Mouse (Mus musculus) gastrocnemius, postnatal 10 days (tissue): ENCODE measurements around the gene Vamp4. TPM values are rescaled to one million over a fixed set of nuclear protein-coding genes. Genes with fewer than 3 reads are reported as not detected.
"Not testable (repeated sequence)": the region's sequence is repeated elsewhere in the genome, so short reads cannot be mapped to it uniquely, and the experiment has no call there.

Source experiments
- DNase-seq: peaks from one replicate; pipeline ENCODE4 v3.0.0; 2021; ENCODE audit warnings: mixed read lengths
- total RNA-seq, 2 experiments: library from RNA; stranded (reverse); gene quantifications; 2 replicates each; pipeline ENCODE4 v1.2.3; 2021

The Vamp4 gene
- total RNA-seq, 2 experiments from 2014 or later = 18.5 to 22.3 TPM

GRCm38 (mm10) chr1:162588606-162589005 lies 18.3 kb downstream of the Vamp4 start:
- DNase-seq = no peak

GRCm38 (mm10) chr1:162589443-162589842 lies 19.1 kb downstream of the Vamp4 start:
- DNase-seq = no peak

- DNase-seq = no peak
Observed at GRCm38 (mm10) chr1:162590415-162590997, 20.2 kb downstream of the Vamp4 start.

- no peak for DNase-seq
Observed at GRCm38 (mm10) chr1:162597379-162598102, 27.2 kb downstream of the Vamp4 start.

GRCm38 (mm10) chr1:162599617-162600016 lies 29.3 kb downstream of the Vamp4 start:
- no peak for DNase-seq

- DNase-seq = no peak
Observed at GRCm38 (mm10) chr1:162601288-162601687, 31.0 kb downstream of the Vamp4 start.

GRCm38 (mm10) chr1:162608127-162608526 lies 37.8 kb downstream of the Vamp4 start:
- DNase-seq = no peak

- no peak for DNase-seq
Observed at GRCm38 (mm10) chr1:162609633-162610250, 39.4 kb downstream of the Vamp4 start.

- no peak for DNase-seq
Observed at GRCm38 (mm10) chr1:162611191-162611590, 40.9 kb downstream of the Vamp4 start.

- DNase-seq = no peak
Observed at GRCm38 (mm10) chr1:162615511-162615910, 45.2 kb downstream of the Vamp4 start.

- no peak for DNase-seq
Observed at GRCm38 (mm10) chr1:162620487-162620886, 50.2 kb downstream of the Vamp4 start.

- DNase-seq = no peak
Observed at GRCm38 (mm10) chr1:162623895-162624294, 53.6 kb downstream of the Vamp4 start.

GRCm38 (mm10) chr1:162625229-162625628 lies 54.9 kb downstream of the Vamp4 start:
- DNase-seq = no peak

GRCm38 (mm10) chr1:162627821-162628220 lies 57.5 kb downstream of the Vamp4 start:
- DNase-seq = not testable (repeated sequence)

GRCm38 (mm10) chr1:162628326-162628725 lies 58.0 kb downstream of the Vamp4 start:
- DNase-seq = not testable (repeated sequence)

- peak; percentile 46 for DNase-seq
Observed at GRCm38 (mm10) chr1:162635291-162635931, 65.1 kb downstream of the Vamp4 start.

GRCm38 (mm10) chr1:162636516-162636915 lies 66.2 kb downstream of the Vamp4 start:
- no peak for DNase-seq

GRCm38 (mm10) chr1:162638535-162638934 lies 68.2 kb downstream of the Vamp4 start:
- DNase-seq = no peak

GRCm38 (mm10) chr1:162639051-162639750 lies 68.9 kb downstream of the Vamp4 start, which contains the start of gene Myoc:
Gene Myoc (plus strand): TSS chr1:162639155.
- peak; percentile 17 for DNase-seq

- no peak for DNase-seq
Observed at GRCm38 (mm10) chr1:162639861-162640260, 69.5 kb downstream of the Vamp4 start.

- DNase-seq = no peak
Observed at GRCm38 (mm10) chr1:162642591-162642990, 72.3 kb downstream of the Vamp4 start.

GRCm38 (mm10) chr1:162643752-162644151 lies 73.4 kb downstream of the Vamp4 start:
- DNase-seq = peak; percentile 74
